Mouse (Mus musculus) liver, embryonic 14.5 days (tissue): ENCODE measurements at regions not wholly inside any gene's neighbourhood (a gene's known extent, or its start where the extent isn't known, plus 50 kb on each side); places are given as distances from the start of the nearest gene placed in this dataset.

Experiments
- CTCF ChIP-seq: IDR thresholded peaks from 2 replicates; pipeline ENCODE4 v1.5.1; 2016; ENCODE audit warnings: antibody characterized with exemption, low read depth, control low read depth
- EP300 ChIP-seq: IDR thresholded peaks from 2 replicates; pipeline ENCODE4 v1.6.1; 2016; ENCODE audit warnings: antibody characterized with exemption, low read depth

DNA sequence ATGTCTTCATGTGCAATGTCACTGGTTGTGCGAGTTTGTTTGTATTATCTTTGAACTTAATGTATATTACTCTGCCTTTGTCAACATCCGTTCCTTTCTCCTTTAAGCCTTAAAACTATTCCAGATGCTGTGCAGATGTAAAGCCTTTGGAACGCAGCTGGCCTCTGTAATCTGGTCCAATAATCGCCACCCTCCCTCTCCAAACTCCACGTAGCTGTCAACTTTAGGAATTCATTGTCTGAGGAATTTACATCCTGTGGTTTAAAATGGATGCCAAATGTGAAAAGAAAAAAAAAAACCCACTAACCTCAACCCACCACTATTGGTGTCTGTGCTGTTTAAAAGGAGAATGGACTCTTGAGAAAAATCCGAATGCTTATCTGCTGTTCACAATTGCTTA, 70.8 kb upstream of the Rnd3 start:
- TF ChIP-seq CTCF (no peak), EP300 (no peak)
